Mouse (Mus musculus) heart, embryonic 12.5 days (tissue): ENCODE measurements around the gene Zbtb4. TPM values are rescaled to one million over a fixed set of nuclear protein-coding genes. Genes with fewer than 3 reads are reported as not detected.

Experiments used
- ATAC-seq: fragments of 200-750 bp; cut with Nextera tagmentation; 2 replicates; pipeline ENCODE4 v1.8.0; 2017; ENCODE audit warnings: moderate TSS enrichment, moderate library complexity; ENCODE audit not compliant: insufficient number of reproducible peaks, low FRiP score
- H3K27ac ChIP-seq: fragments of 300-500 bp; sonication (generic); 2 replicates; pipeline ENCODE4 v1.5.1; 2016; ENCODE audit warnings: mild to moderate bottlenecking, moderate library complexity; ENCODE audit not compliant: poor library complexity, severe bottlenecking
- H3K27me3 ChIP-seq: fragments of 300-500 bp; sonication (generic); replicated peaks from 2 replicates; pipeline ENCODE4 v1.6.1; 2016; ENCODE audit warnings: mild to moderate bottlenecking, moderate library complexity
- H3K36me3 ChIP-seq: fragments of 300-500 bp; sonication (generic); 2 replicates; pipeline ENCODE4 v1.6.1; 2016; ENCODE audit warnings: mild to moderate bottlenecking, moderate library complexity
- H3K4me1 ChIP-seq: fragments of 300-500 bp; sonication (generic); replicated peaks from 2 replicates; pipeline ENCODE4 v1.6.1; 2016; ENCODE audit warnings: mild to moderate bottlenecking
- H3K4me2 ChIP-seq: fragments of 300-500 bp; sonication (generic); 2 replicates; pipeline ENCODE4 v1.6.1; 2016; ENCODE audit warnings: mild to moderate bottlenecking, moderate library complexity
- H3K4me3 ChIP-seq: fragments of 300-500 bp; sonication (generic); 2 replicates; pipeline ENCODE4 v1.5.1; 2016; ENCODE audit warnings: mild to moderate bottlenecking
- H3K9ac ChIP-seq: fragments of 300-500 bp; sonication (generic); 2 replicates; pipeline ENCODE4 v1.6.1; 2016; ENCODE audit warnings: mild to moderate bottlenecking, moderate library complexity
- H3K9me3 ChIP-seq: fragments of 300-500 bp; sonication (generic); replicated peaks from 2 replicates; pipeline ENCODE4 v1.6.1; 2016; ENCODE audit warnings: mild to moderate bottlenecking, moderate library complexity
- WGBS: fragments of 180-500 bp; shearing (Covaris S2); methylation state at CpG from one replicate; pipeline ENCODE4 v1.1.7; 2016; 5-methylcytosine and 5-hydroxymethylcytosine counted together
- polyA plus RNA-seq: library from polyadenylated mRNA; unstranded; fragments of >200 nt; fragmentation: Nextera tagmentation; extraction: Ambion mirVana; gene quantifications from 2 replicates; pipeline ENCODE4 v1.2.1, GENCODE M21; 2016

The Zbtb4 gene
- polyA plus RNA-seq, 1 experiment from 2014 or later: 2.9 TPM

DNA sequence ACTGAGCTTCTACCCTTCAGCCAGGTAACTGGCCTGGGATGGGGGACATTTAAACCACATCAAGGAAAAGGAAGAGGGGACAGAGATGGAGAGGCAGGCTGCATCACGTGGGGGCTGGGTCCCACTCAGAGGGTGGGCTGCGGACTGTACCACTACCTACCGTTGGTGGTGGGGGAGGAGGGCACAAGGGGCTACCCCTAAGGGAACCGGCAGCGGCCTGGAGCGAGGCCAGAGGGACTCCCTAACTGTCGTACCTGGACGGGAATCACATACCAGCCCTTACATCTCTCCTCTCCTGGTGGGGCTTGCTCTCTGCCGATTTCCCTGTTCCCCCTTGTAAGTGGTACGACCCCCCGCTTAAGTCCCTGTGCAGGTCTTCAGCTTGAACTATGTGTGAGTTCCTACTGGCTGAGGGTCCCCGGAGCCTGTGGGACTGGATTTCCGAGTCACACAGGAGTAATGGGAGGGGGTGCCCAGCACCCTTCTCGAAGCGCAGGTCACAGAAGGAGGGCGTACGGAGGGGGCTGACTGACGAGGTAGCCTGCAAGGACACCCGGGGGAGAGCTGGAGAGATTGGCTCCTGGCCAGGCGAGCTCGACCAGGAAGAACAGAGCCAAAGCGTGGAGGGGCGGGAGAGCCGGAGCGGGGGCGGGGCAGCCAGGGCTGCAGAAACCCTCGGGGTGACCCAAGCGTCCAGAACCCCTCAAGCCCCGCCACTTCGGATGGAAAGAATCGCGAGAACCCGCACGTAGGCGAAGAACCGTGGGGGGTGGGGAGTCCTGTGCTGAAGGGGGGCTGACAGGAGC lies 34.9 kb downstream of the Zbtb4 start:
- Histone ChIP-seq H3K36me3 (no peaks in the 10 kb centered on the region), H3K9me3 (no peaks in the 10 kb centered on the region), H3K4me2 (peak overlapping the region; percentile 89), H3K27ac (peak overlapping the region; percentile 49; the same call in 1 of the 2 replicates), H3K9ac (peak overlapping the region; percentile 81), H3K27me3 (peaks cover 58% of the 10 kb centered on the region), H3K4me3 (peak overlapping the region; percentile 62), H3K4me1 (peaks cover 58% of the 10 kb centered on the region)
- ATAC-seq: peak; percentile 20
- under 1% methylated on average over 34 of the region's 36 CpGs for WGBS

- Histone ChIP-seq H3K27me3 (peaks cover 64% of the 10 kb centered on the region), H3K9ac (peak within 1 kb of the TSS; percentile 81), H3K4me3 (peak within 1 kb of the TSS; percentile 62), H3K36me3 (no peaks in the 10 kb centered on the region), H3K4me2 (peak within 1 kb of the TSS; percentile 89), H3K9me3 (0 out of 2 replicates have a peak, but pooled peaks cover under 1% of the 10 kb centered on the region), H3K27ac (peak within 1 kb of the TSS; percentile 49; the same call in 1 of the 2 replicates), H3K4me1 (peaks cover 54% of the 10 kb centered on the region)
- no peak for ATAC-seq
- WGBS: 2% methylated on average over 25 of the region's 33 CpGs
These were observed 35.8 kb downstream of the Zbtb4 start, which contains the start of gene Fgf11 for GRCm38 (mm10) chr11:69801379-69801977. Gene Fgf11 (minus strand): TSS chr11:69801857.

DNA sequence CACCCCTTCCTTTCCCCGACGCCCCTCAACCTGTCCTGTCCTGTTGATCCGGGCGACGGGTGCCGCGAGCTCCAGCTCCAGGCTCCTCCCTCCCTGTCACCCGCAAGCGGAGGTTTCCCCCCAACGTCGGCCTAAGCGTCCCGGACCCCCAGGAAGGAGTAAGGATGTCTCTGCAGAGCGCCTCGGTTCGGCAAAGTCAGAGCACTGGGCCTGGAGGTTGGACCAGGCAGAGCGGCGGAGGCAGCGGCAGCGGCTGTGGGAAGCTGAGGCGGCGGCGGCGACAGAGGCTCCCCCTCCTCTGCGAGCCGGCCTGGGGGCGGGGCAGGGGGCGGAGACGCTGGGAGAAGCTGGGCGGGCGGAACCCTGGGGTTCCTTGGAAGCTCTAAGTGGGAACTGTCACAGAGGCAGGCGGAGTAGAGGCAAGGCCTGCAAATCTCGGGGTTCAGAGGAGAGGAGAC lies 37.0 kb downstream of the Zbtb4 start:
- peak; percentile 34 for ATAC-seq
- H3K27me3 ChIP-seq: peaks cover 57% of the 10 kb centered on the region
- WGBS: 1% methylated on average over 29 of the region's 33 CpGs

DNA sequence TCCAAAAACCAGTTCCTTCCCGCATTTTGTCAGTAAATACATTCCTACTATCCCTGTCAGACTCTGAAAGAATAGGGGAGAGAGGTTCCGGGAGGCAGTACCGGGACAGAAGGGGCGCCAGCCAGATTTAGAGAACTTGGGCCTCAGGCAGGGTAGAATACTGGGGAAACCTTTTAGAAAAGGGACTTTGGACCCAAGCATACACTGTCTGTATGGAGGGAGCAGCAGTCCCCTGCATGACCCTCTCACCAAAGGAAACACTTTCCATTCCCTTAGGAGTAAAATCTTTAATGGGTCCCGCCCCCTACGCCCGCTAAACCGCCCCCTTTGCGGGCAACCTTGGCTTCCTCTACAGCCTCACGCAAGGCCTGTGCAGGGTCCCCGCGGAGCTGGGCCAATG lies 37.6 kb downstream of the Zbtb4 start:
- no peak overlapping the region for H3K27ac ChIP-seq
- no peaks in the 10 kb centered on the region for H3K36me3 ChIP-seq
- 0 out of 2 replicates have a peak, but pooled peaks cover 3% of the 10 kb centered on the region for H3K9me3 ChIP-seq
- peak overlapping the region; percentile 89 for H3K4me2 ChIP-seq
- H3K9ac ChIP-seq: peak overlapping the region; percentile 81
- peak overlapping the region; percentile 62 for H3K4me3 ChIP-seq
- peaks cover 54% of the 10 kb centered on the region for H3K4me1 ChIP-seq
- ATAC-seq: no peak
- 4% methylated on average over 12 of the region's 12 CpGs for WGBS
- peaks cover 51% of the 10 kb centered on the region for H3K27me3 ChIP-seq

More for the DNA sequence above, 37.0 kb downstream of the Zbtb4 start:
- peak overlapping the region; percentile 62 for H3K4me3 ChIP-seq
- peak overlapping the region; percentile 17; the same call in 1 of the 2 replicates for H3K27ac ChIP-seq
- H3K36me3 ChIP-seq: no peaks in the 10 kb centered on the region
- H3K9me3 ChIP-seq: 0 out of 2 replicates have a peak, but pooled peaks cover 3% of the 10 kb centered on the region
- H3K9ac ChIP-seq: peak overlapping the region; percentile 81
- peak overlapping the region; percentile 89 for H3K4me2 ChIP-seq
- peaks cover 54% of the 10 kb centered on the region for H3K4me1 ChIP-seq

DNA sequence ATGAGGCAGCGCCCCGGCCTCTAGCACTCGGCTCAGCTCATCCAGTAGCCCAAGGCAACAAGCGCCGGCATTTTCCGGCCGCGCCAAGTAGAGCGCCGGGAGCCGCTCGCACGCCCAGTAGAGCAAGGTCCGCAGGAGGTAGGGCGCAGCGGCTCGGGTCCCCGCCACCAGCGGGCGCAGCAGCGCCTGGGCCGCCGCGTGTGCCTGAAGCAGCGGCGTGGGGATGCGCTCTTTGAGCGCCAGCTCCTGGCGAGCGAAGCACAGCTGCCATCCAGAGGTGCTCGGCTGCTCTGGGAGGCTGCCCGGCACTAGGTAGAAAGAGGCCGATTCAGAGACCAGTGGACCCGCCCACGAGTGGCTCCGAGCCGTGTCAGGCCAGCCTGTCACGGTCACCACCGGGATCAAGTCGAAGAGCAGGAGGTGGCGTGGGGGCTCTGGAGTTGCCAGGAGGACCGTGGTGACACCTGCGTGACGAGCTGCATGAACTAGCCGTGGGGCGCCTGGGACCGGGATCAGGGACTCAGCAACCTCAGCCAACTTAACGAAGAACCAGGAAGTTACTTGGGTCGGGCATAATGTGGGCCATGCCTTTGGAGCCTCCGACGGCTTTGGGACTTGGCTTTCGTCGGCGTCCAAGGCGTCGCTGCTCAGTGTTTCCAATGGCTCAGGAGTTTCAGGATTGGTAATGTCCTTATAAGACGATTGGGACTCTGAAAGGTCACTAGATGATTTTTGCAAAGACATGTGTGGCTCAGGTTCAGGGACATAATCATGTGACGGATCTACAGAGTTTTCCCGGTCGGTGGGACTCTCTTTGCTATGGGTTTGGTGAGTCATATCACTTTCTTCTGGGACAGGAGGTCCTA lies 38.3 kb downstream of the Zbtb4 start:
- WGBS: under 1% methylated on average over 60 of the region's 60 CpGs
- Histone ChIP-seq H3K4me1 (peaks cover 54% of the 10 kb centered on the region), H3K9ac (peak overlapping the region; percentile 81), H3K27ac (no peak overlapping the region), H3K4me2 (peak overlapping the region; percentile 89), H3K27me3 (peaks cover 47% of the 10 kb centered on the region), H3K36me3 (no peaks in the 10 kb centered on the region), H3K4me3 (peak overlapping the region; percentile 62), H3K9me3 (0 out of 2 replicates have a peak, but pooled peaks cover 3% of the 10 kb centered on the region)
- peak; percentile 71 for ATAC-seq

DNA sequence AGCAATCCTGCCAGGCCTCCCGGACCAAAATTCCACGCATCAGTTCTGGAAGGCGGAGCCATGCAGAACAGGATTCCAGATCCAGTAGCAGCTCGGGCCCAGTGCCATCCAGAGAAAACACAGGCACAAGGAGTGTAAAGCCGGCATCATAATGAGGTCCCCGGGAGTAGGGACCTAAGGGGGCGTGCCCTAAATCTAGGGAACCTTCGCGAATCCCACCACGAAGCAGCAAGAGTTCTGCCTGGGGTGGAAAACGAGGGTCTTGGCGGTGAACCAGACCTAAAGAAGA lies 38.9 kb downstream of the Zbtb4 start:
- H3K27ac ChIP-seq: no peak overlapping the region
- 6% methylated on average over 12 of the region's 12 CpGs for WGBS
- peaks cover 41% of the 10 kb centered on the region for H3K27me3 ChIP-seq
- no peaks in the 10 kb centered on the region for H3K36me3 ChIP-seq
- ATAC-seq: no peak
- H3K4me2 ChIP-seq: peak overlapping the region; percentile 89
- peak overlapping the region; percentile 53 for H3K9ac ChIP-seq
- H3K9me3 ChIP-seq: 0 out of 2 replicates have a peak, but pooled peaks cover 3% of the 10 kb centered on the region
- H3K4me3 ChIP-seq: peak overlapping the region; percentile 62
- H3K4me1 ChIP-seq: peaks cover 49% of the 10 kb centered on the region

DNA sequence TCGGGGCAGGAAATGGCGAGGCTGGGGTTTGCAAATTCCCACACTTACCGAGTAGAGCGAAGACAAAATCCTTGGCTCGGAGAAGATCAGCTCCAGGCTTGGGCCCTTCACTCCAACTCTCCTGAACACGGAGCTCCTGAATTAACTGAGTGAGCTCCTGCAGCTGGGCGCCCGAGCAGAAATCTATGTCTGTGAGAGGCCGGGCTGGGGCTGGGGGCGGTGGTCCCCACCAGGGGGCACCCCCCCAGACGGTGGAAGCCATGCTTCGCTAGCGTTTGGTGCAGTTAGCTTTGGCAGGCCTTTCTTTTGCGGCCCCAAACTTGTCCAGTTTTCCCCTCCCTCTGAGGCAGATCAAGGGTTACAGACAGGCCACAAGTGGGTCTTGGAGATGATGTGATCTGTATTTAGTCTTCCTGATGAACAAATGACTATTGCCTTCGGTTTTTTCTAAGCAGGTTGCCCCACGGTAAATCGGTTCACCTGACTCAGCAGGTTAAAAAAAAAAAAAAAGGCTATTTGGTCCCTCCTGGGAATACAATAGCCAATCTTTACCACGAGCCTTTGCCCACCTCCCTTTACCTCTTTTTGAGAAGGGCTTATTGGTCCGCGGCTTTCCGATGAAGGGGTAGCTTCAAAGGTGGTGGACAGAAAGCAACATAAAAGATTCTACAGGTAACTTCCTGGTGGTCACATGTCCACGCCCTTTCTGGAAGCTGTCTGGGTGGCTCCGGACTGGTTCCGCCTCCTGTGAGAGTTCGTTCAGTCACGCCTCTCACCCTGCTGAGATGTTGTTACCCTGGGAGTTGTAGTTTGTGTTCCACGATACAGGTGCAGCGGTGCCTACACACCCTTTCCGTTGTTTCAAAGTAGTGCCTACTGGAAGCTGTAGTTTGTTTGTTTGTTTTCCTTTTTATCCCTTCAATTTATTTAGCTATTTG lies 39.5 kb downstream of the Zbtb4 start, which contains the start of gene Tmem102:
Gene Tmem102 (minus strand): TSS at position 653 of the 938 bp plus-strand sequence.
- Histone ChIP-seq H3K4me1 (peaks cover 43% of the 10 kb centered on the region), H3K9ac (peak within 1 kb of the TSS; percentile 53), H3K4me3 (peak within 1 kb of the TSS; percentile 62), H3K27me3 (peaks cover 38% of the 10 kb centered on the region), H3K9me3 (0 out of 2 replicates have a peak, but pooled peaks cover 3% of the 10 kb centered on the region), H3K27ac (no peak within 1 kb of the TSS), H3K4me2 (peak within 1 kb of the TSS; percentile 89), H3K36me3 (no peaks in the 10 kb centered on the region)
- 7% methylated on average over 29 of the region's 29 CpGs for WGBS
- no peak for ATAC-seq

DNA sequence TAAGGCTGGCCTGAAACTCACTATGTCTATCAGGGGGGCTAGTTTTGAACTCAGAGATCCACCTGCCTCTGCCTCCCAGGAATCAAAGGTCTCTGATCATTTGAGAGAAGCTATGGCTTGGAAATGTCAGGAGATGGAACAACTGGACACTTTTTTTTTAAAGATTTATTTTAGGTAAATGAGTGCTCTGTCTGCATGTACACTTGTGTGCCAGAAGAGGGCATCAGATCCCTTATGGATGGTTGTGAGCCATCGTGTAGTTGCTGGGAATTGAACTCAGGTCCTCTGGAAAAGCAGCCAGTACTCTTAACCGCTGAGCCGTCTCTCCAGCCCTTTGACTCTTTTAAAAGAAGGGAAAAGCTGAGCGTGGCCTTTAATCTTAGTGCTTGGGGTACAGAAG lies 40.7 kb downstream of the Zbtb4 start:
- no peak overlapping the region for H3K27ac ChIP-seq
- ATAC-seq: no peak
- peaks cover 27% of the 10 kb centered on the region for H3K27me3 ChIP-seq
- 77% methylated on average over 4 of the region's 4 CpGs for WGBS
- H3K4me3 ChIP-seq: no peak overlapping the region
- no peak overlapping the region for H3K9ac ChIP-seq
- peaks cover 31% of the 10 kb centered on the region for H3K4me1 ChIP-seq
- H3K9me3 ChIP-seq: 0 out of 2 replicates have a peak, but pooled peaks cover 3% of the 10 kb centered on the region
- no peaks in the 10 kb centered on the region for H3K36me3 ChIP-seq
- H3K4me2 ChIP-seq: no peak overlapping the region

DNA sequence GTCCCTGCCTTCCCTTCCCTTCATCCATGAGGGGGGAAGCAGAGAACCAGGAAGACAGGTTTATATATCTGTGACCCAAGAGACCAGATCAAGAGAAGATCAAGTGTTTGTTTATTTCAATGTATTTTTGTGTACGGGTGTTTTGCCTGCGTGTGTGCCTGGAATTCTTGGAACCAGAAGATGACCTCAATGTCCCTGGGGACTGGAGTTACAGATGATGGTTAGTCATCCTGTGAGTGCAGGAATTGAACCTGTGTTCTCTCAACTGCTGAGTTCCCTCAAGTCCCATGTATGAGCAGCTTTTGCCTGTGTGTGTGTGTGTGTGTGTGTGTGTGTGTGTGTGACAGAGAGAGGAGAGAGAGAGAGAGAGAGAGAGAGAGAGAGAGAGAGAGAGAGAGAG lies 41.9 kb downstream of the Zbtb4 start:
- Histone ChIP-seq H3K36me3 (no peaks in the 10 kb centered on the region), H3K4me3 (no peak overlapping the region), H3K27ac (no peak overlapping the region), H3K9me3 (0 out of 2 replicates have a peak, but pooled peaks cover 3% of the 10 kb centered on the region), H3K4me1 (peaks cover 20% of the 10 kb centered on the region), H3K27me3 (peaks cover 16% of the 10 kb centered on the region), H3K4me2 (no peak overlapping the region), H3K9ac (no peak overlapping the region)
- no peak for ATAC-seq
- WGBS: 68% methylated on average over 2 of the region's 2 CpGs

- peaks cover 12% of the 10 kb centered on the region for H3K27me3 ChIP-seq
- 0 out of 2 replicates have a peak, but pooled peaks cover 3% of the 10 kb centered on the region for H3K9me3 ChIP-seq
- no peak overlapping the region for H3K4me3 ChIP-seq
- no peak overlapping the region for H3K4me2 ChIP-seq
- H3K27ac ChIP-seq: no peak overlapping the region
- ATAC-seq: no peak
- H3K9ac ChIP-seq: no peak overlapping the region
- H3K4me1 ChIP-seq: no peaks in the 10 kb centered on the region
- H3K36me3 ChIP-seq: no peaks in the 10 kb centered on the region
These were observed 44.6 kb downstream of the Zbtb4 start for GRCm38 (mm10) chr11:69810280-69810679.
